Mouse (Mus musculus) myocyte (in vitro differentiated cells): ENCODE data around the gene Pym1.
"Not testable (repeated sequence)": the region's sequence is repeated elsewhere in the genome, so short reads cannot be mapped to it uniquely, and the experiment has no call there.

ENCODE experiments used
- CEBPB ChIP-seq: IDR thresholded peaks from 2 replicates; pipeline ENCODE4 v1.6.1; 2011; ENCODE audit warnings: mild to moderate bottlenecking, moderate library complexity; ENCODE audit not compliant: poor library complexity, insufficient read depth, severe bottlenecking
- MAX ChIP-seq: IDR thresholded peaks from one replicate; pipeline ENCODE4 v1.6.1; 2011; ENCODE audit warnings: low read depth, mild to moderate bottlenecking, control low read depth
- POLR2A ChIP-seq: IDR thresholded peaks from one replicate; pipeline ENCODE4 v1.6.1; 2011; ENCODE audit warnings: low read depth, mild to moderate bottlenecking, control low read depth, moderate library complexity; ENCODE audit not compliant: insufficient read length
- TCF3 ChIP-seq: IDR thresholded peaks from one replicate; pipeline ENCODE4 v1.6.1; 2011; ENCODE audit warnings: low read depth, control low read depth; ENCODE audit not compliant: insufficient read length

DNA sequence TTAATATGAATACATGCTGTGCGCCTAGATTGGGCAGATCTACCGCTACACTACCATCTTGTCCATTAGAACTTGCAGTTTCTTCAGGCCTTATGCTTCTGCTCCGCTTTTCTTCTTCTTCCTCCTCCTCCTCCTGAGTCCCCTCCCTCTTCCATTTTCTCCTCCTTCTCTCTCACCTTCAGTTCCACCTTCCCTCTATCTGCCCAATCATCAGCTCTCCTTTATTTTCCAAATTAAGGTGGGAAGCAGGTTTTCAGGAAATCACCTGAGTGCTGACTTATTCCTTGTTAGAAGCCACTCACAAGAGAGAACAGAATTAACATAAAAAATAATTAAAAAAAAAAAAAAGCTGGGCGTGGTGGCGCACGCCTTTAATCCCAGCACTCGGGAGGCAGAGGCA is 36.4 kb upstream of the Pym1 start:
- TF ChIP-seq MAX, POLR2A, TCF3, CEBPB: not testable (repeated sequence)
